Mouse (Mus musculus) erythroblast, embryonic 14.5 days (primary cell): ENCODE results near the gene Gtpbp3. TPM values are rescaled to one million over a fixed set of nuclear protein-coding genes. Genes with fewer than 3 reads are reported as not detected.
"Not testable (repeated sequence)": the region's sequence is repeated elsewhere in the genome, so short reads cannot be mapped to it uniquely, and the experiment has no call there.

Source experiments
- H3K27me3 ChIP-seq: 2 replicates; pipeline ENCODE4 v1.6.1; 2012; ENCODE audit warnings: inconsistent platforms; ENCODE audit not compliant: control insufficient read depth
- H3K36me3 ChIP-seq: 2 replicates; pipeline ENCODE4 v1.6.1; 2012; ENCODE audit warnings: mild to moderate bottlenecking, inconsistent platforms; ENCODE audit not compliant: control insufficient read depth
- H3K4me1 ChIP-seq: 2 replicates; pipeline ENCODE4 v1.6.1; 2012; ENCODE audit warnings: inconsistent platforms; ENCODE audit not compliant: control insufficient read depth
- H3K4me3 ChIP-seq: replicated peaks from 2 replicates; pipeline ENCODE3; 2012; ENCODE audit warnings: moderate library complexity, mild to moderate bottlenecking, inconsistent platforms
- H3K9me3 ChIP-seq: 2 replicates; pipeline ENCODE4 v1.6.1; 2012; ENCODE audit warnings: low read length, inconsistent platforms, mixed read lengths; ENCODE audit not compliant: control insufficient read depth
- GATA1 ChIP-seq: IDR thresholded peaks from 2 replicates; pipeline ENCODE4 v1.6.1; 2012; ENCODE audit warnings: low read length, inconsistent platforms, mixed read lengths
- TAL1 ChIP-seq: IDR thresholded peaks from 3 replicates; pipeline ENCODE4 v1.6.1; 2012; ENCODE audit warnings: low read length, inconsistent platforms, mixed read lengths
- polyA plus RNA-seq: library from polyadenylated mRNA; stranded (reverse); fragments of >175 nt; gene quantifications from 2 replicates; pipeline ENCODE4 v1.2.3, GENCODE M21; 2012

Gtpbp3 gene
- polyA plus RNA-seq, 1 experiment = 1.4 TPM

DNA sequence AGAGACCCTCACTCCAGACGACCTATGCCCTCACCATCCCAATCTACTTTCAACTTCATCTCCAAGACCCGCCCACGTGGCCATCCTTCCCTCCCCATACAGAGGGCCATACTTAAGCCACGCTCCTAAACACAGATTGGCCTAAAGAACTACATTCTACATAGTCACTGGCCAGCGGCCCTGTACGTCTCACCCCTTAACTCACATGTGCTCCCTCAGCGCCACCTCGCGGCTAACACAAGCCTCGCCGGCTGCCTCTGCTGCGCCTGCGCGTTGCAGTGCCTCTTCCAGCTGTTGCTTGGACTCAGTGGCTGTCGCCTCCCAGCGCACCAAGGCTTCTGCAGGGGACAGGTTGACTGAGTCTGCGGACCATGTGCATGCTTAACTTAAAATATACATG lies 33.7 kb downstream of the Gtpbp3 start:
- TF ChIP-seq GATA1 = no peak
- TF ChIP-seq TAL1 = no peak
- Histone ChIP-seq H3K27me3 (peaks cover 20% of the 10 kb centered on the region), H3K9me3 (no peaks in the 10 kb centered on the region), H3K36me3 (no peaks in the 10 kb centered on the region), H3K4me3 (no peak overlapping the region), H3K4me1 (peaks cover 6% of the 10 kb centered on the region)

DNA sequence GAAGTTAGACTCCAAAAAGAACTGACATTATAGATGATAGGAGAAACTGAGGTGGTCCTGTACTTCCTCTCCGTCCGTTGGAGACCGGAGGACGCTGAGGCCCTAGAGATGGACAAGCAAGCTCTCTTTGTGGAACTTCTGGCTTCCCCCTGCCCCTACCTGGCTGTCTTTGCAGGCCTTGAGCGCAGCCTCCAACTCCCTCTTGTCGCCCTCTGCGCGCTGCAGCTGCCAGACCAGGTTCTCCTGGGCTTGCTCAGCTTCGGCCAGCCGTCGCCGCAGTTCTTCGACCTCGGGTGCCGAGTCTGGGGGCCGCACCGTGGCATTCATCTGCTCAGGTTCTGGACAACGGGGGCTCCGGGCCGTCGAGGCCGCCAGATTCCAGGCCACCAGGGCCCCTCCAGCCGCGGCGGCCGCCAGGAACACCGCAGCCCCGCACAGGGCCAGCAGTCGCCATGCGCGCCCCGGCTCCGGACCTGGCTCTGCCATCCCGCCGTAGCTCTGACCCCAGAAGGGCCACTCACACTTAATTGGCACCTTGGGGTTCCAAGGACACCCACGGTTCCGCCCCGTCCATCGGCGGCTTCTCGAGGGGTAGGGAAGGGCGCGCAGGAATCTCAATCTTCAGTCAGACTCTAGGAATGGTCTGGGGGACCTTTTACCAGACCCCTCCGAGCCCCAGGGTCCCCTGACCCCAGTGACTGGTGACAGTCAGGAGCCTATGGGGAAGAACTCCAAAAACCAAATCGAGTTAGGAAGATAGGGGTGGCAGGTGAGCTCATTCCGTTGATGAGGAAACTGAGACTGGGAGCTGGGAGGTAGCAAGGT lies 37.5 kb downstream of the Gtpbp3 start, which contains the start of gene Ccdc194:
Ccdc194 (minus strand) TSS at position 486 of the 825 bp plus-strand sequence.
- Histone ChIP-seq H3K36me3 (no peaks in the 10 kb centered on the region), H3K27me3 (peaks cover 35% of the 10 kb centered on the region), H3K9me3 (no peaks in the 10 kb centered on the region), H3K4me1 (peaks cover 7% of the 10 kb centered on the region), H3K4me3 (no peak within 1 kb of the TSS)
- no peak for TF ChIP-seq GATA1

DNA sequence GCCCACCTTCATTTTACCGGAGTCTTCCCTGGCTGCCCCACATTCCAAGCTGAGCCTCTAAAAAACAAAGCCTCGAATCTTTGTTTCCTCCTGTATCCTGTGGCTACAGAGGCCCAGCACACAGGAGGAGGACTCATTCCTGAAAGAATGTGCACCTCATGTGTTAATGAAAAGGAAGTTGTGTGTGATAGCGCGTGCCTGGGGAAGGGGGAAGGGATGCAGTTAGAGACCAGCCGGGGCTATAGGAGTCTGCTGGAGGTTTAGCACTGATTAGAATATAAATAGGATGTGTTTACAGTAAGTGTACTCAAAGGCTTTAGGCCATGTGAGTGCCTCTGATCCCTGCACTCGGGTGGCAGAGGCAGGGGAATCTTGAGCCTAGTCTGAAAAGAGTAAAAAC lies 38.4 kb downstream of the Gtpbp3 start:
- H3K36me3 ChIP-seq = no peaks in the 10 kb centered on the region
- peaks cover 9% of the 10 kb centered on the region for H3K4me1 ChIP-seq
- TF ChIP-seq GATA1 (no peak), TAL1 (no peak)
- no peaks in the 10 kb centered on the region for H3K9me3 ChIP-seq
- H3K4me3 ChIP-seq = no peak overlapping the region
- H3K27me3 ChIP-seq = peaks cover 35% of the 10 kb centered on the region

DNA sequence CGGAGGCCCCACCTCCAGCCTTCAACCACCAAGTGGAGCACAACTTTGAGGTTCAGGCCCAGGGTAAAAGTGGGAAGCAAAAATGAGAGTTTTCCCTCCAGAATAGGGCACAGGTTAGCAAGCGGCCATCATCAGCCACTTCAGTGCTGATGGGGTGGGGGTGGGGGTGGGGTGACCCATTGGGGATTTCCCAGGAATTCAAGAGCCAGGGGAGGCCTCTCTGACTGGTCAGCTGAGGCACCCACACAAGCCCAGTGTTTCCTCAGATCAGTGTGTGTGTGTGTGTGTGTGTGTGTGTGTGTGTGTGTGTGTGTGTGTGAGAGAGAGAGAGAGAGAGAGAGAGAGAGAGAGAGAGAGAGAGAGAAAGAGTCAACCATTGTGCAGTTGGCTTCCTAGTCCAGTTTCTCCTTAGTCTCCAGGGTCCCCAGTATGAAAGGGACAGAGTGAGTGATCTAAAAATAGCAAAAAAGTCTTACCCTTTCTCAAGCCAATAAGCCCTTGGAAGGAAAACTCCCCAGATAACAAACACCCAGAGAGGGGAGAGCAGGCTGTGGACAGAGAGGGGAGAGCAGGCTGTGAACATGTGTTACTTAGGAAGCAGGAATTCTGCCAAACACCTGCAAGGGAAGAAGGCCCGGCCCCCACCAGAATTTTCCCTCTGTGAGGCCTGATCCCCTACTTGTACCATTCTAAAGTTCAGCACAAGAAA lies 39.4 kb downstream of the Gtpbp3 start:
- Histone ChIP-seq H3K4me1 (peaks cover 4% of the 10 kb centered on the region; the same call in 1 of the 2 replicates), H3K27me3 (peaks cover 35% of the 10 kb centered on the region), H3K36me3 (no peaks in the 10 kb centered on the region), H3K9me3 (no peaks in the 10 kb centered on the region), H3K4me3 (no peak overlapping the region)
- no peak for TF ChIP-seq GATA1
- no peak for TF ChIP-seq TAL1

DNA sequence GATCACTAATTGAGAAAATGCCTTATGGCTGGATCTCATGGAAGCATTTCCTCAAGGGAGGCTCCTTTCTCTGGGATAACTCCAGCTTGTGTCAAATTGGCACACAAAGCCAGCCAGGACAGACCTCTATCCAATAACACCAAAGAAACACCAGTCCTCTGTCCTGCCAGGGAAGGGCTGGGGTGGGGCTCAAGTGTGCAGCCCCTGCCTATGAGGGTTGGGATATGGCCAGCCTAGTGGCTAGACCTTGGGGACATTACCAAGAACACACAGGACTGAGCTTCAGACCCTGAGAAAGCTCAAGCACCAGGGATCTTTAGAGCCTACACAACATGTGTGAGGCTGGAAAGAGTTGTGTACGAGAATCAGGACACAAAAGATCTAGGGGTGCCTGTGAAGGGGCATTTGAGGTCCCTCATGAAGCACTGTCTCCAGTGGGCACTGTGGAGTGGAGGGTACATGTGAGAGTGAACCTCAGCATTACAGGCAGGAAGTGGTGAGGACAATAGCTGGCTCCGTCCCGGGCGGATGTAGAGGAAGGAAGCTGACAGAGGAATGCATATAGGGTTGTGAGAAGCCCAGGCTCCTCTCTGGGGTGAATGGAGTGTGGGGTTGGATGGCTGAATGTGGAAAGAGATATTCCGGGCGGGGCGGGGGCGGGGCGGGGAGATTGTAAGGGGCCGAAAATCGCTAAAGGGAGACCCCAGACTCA lies 40.6 kb downstream of the Gtpbp3 start:
- no peaks in the 10 kb centered on the region for H3K36me3 ChIP-seq
- H3K27me3 ChIP-seq = peaks cover 35% of the 10 kb centered on the region
- peaks cover 4% of the 10 kb centered on the region; the same call in 1 of the 2 replicates for H3K4me1 ChIP-seq
- no peaks in the 10 kb centered on the region for H3K9me3 ChIP-seq
- TF ChIP-seq GATA1 = no peak
- TF ChIP-seq TAL1 = no peak
- no peak overlapping the region for H3K4me3 ChIP-seq

DNA sequence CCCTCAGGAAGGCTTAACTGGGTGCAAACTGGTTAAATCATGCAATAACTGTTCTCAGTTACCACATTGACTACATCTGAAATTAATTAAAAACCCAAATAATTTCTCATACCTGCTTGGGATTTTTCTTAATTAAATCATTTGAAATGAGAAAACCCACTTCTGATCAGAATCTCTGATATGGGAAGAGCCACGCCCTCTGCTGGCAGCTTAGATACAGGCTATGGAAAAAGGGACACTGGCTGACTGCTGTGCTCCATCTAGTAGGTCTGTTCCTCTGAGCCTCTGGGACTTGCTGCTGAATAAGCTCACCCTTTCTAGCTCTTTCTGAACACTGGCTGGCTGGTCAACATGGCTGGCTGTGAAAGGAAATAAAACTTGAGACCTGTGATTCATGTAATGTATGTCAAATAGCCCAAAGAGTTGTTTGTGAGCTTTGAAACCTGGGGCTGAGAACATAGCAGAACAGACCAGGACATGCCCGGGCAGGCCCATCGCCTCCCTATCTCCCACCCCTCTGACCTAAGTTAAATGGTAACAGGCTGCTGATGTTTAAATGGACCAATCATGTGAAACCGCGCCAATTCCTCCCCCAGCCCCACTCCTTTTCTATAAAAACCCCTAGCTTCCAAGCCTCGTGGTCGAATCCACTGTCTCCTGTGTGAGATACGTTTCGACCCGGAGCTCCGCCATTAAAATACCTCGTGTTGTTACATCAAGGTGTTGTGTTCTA lies 43.0 kb downstream of the Gtpbp3 start:
- H3K4me1 ChIP-seq, H3K9me3 ChIP-seq, H3K36me3 ChIP-seq, H3K4me3 ChIP-seq: not testable (repeated sequence)
- peaks cover 23% of the 10 kb centered on the region for H3K27me3 ChIP-seq

DNA sequence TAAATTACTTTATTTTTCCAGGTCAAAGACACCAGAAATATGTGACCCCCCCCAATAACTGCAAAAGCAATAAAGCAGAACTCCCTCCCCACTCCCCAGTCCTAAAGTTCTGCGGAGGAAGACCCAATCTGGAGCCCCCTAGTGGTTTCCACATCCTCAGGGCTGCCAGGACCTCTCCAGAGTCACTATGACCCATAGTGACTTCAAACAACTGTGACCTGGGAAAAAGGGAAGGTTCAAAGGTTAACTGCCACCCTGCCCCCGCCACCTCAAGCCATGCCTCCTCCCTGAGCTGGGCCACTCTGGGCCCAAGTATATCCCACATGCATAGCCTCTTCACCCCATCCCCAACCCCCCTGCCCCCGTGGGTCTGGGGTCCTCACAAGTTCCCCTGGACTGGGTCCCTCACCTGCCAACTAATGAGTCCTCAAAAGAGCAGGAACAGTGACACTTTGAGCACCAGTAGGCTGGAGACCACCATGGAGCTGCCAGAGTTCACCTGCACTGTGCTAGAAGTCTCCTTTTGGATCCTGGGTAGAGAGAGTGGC lies 46.4 kb downstream of the Gtpbp3 start:
- no peaks in the 10 kb centered on the region; the same call in 1 of the 2 replicates for H3K27me3 ChIP-seq
- no peaks in the 10 kb centered on the region for H3K9me3 ChIP-seq
- H3K36me3 ChIP-seq = no peaks in the 10 kb centered on the region
- H3K4me3 ChIP-seq = no peak overlapping the region
- H3K4me1 ChIP-seq = peaks cover 26% of the 10 kb centered on the region
- no peak for TF ChIP-seq GATA1
- TF ChIP-seq TAL1 = no peak

DNA sequence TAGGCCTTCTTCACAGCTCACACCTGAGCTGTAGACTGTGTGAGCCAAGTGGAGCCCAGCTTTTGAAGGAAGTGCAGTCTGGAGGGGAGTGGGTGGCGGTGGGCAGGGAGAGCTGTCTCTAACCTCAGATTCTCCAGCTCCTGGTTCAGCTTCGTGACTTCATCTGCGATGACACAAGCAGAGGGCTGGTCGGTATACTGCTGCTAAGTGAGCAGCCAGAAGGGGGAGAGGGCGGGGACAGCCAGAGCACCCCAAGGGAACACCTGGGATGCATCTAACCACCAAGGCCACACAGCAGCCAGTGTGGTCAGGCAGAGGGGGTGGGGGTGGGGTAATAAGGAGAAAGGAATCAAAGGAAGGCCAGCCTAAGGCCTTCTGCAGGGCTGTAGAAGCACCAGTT lies 47.8 kb downstream of the Gtpbp3 start:
- Histone ChIP-seq H3K9me3 (no peaks in the 10 kb centered on the region), H3K36me3 (no peaks in the 10 kb centered on the region), H3K4me3 (no peak overlapping the region), H3K27me3 (no peaks in the 10 kb centered on the region; the same call in 1 of the 2 replicates), H3K4me1 (peaks cover 24% of the 10 kb centered on the region)
- TF ChIP-seq GATA1 = no peak
- TF ChIP-seq TAL1 = no peak
